Mouse (Mus musculus): ENCODE measurements around the gene Sbno1.

- TF ChIP-seq POLR2A (IDR thresholded peaks at IDR 0.05; ENCODE audit: insufficient read length, low read depth) (no peak), MYOG (IDR thresholded peaks at IDR 0.05; ENCODE audit: control insufficient read depth in 1 of 3, insufficient read depth in 1 of 3, insufficient read length in 2 of 3, low read depth in 2 of 3) (no peak), MAX (IDR thresholded peaks at IDR 0.05; ENCODE audit: low read depth) (no peak), REST (IDR thresholded peaks at IDR 0.05; ENCODE audit: insufficient read depth, insufficient read length) (no peak), USF1 (IDR thresholded peaks at IDR 0.05; ENCODE audit: low read depth) (no peak)
Observed at GRCm38 (mm10) chr5:124438229-124438628, 12.4 kb upstream of the Sbno1 start.
